Mouse (Mus musculus) Patski (cell line): Measurements from ENCODE around the gene Casp8ap2. TPM values are rescaled to one million over a fixed set of nuclear protein-coding genes. Genes with fewer than 3 reads are reported as not detected.

Experiments used
- ATAC-seq: fragments of 100-300 bp; one replicate; pipeline ENCODE4 v1.8.0; 2021
- CTCF ChIA-PET: fragments of 350-600 bp; sonication (Branson Sonifier 250); formaldehyde crosslinking; loops from one replicate; lab custom pipeline; 2022; ENCODE audit warnings: inconsistent platforms; lab: Charles Lee
- POLR2A ChIA-PET: fragments of 350-600 bp; sonication (Branson Sonifier 250); formaldehyde crosslinking; loops from one replicate; lab custom pipeline; 2022; ENCODE audit warnings: antibody characterized with exemption, inconsistent platforms; lab: Charles Lee
- DNase-seq: peaks from one replicate; pipeline ENCODE4 v3.0.0-alpha.2; 2011; ENCODE audit warnings: low read depth, low spot score
- H3K27me3 ChIP-seq: fragments of 371-371 bp; one replicate; pipeline ENCODE4 v1.5.1; 2021
- CTCF ChIP-seq: fragments of 100-300 bp; IDR thresholded peaks from one replicate; pipeline ENCODE4 v1.5.1; 2021
- in situ Hi-C: fragments of 300-500 bp; cut with MboI; formaldehyde crosslinking; loops from 3 replicates; pipeline ENCODE4 v1.11.1; 2018; ENCODE audit warnings: low pct_unique_long_range_greater_than_20kb, mixed read lengths
- polyA plus RNA-seq: library from polyadenylated mRNA; unstranded; gene quantifications from one replicate; pipeline ENCODE4 v1.2.3, GENCODE M21; 2021

Casp8ap2 gene
- 7.8 TPM for polyA plus RNA-seq

DNA sequence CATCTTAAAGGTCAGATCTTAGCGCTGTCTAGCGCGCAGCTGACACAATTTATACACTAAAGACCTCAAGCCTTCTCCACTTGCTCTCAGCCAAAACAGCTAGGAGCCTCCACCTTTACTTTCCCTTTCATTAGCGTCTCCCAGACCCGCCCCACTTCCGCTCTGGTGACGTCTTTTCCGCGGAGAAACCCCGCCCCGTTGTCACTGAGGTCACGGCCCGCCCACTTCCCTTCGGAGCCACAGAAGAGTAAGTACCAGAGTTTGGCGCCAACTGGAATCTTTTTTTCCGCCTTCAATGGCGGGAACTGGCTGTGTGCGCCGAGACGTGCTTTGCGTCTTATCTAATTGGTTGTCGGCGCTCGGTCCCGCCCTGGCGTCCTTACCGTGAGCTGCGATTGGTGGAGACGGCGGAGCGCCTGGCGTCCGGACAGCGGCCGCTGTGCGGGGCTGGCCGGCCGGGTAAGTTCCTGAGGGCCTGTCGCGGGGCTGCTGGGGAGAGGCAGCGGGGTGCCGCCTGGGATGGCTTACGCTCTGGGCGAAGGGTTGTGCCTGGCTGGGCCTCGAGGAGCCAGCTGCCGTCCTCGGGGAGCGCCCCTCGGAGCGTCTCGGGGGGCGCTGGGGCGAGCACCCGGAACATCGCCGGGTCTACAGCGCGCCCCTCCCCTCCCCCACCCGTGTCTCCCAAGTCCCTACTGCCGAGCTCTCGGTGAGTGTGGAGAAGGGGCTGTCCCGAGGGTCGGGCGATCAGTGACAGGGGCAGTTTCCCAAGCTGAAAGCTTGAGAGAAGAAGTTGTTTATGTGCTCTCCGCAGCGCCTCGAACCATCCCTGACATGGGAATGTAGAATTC lies at the start of gene Casp8ap2:
Casp8ap2 (plus strand) TSS at position 418 of the 848 bp plus-strand sequence.
- ATAC-seq (peak; percentile 100), DNase-seq (peak; percentile 94)
- CTCF ChIA-PET = interaction anchor here (1.2 to 1.4 kb wide), 2 partner anchors 41 to 559 kb away, joined by 3 read pairs; partner anchors contain the start of gene Mdn1
- POLR2A ChIA-PET = interaction anchor here (0.8 kb wide), 1 partner anchor 42 kb away, joined by 4 read pairs; the partner anchor contains the start of gene Mdn1
- TF ChIP-seq CTCF = no peak
- no peaks in the 10 kb centered on the region for H3K27me3 ChIP-seq
- in situ Hi-C loops = loop anchor here (25.0 kb wide), 1 partner anchor 397 kb away; no protein-coding TSS in a partner anchor

DNA sequence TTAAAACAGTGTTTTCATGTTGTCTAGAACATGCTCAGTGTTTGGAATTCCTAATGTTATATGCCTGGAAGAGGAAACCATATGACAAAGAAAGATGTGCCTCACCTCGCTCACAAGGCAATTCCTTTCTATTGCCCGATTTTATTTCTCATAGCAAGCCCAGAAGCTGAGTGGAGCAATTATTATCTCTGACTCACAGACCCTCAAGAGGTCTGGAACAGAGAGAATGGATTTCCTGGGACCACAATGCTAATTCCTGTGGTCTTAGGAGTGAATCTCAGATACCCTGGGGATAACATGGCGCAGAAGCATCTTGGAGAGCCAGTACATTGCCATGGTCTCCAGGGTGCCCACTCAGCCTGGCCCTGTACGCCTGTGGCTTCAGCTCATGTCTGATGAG lies 46.2 kb upstream of the Casp8ap2 start:
- TF ChIP-seq CTCF = no peak
- ChIA-PET POLR2A (no interaction called here), CTCF (no interaction called here)
- H3K27me3 ChIP-seq = no peaks in the 10 kb centered on the region
- in situ Hi-C loops = no loop called here
- ATAC-seq (peak; percentile 54), DNase-seq (peak; percentile 78)

DNA sequence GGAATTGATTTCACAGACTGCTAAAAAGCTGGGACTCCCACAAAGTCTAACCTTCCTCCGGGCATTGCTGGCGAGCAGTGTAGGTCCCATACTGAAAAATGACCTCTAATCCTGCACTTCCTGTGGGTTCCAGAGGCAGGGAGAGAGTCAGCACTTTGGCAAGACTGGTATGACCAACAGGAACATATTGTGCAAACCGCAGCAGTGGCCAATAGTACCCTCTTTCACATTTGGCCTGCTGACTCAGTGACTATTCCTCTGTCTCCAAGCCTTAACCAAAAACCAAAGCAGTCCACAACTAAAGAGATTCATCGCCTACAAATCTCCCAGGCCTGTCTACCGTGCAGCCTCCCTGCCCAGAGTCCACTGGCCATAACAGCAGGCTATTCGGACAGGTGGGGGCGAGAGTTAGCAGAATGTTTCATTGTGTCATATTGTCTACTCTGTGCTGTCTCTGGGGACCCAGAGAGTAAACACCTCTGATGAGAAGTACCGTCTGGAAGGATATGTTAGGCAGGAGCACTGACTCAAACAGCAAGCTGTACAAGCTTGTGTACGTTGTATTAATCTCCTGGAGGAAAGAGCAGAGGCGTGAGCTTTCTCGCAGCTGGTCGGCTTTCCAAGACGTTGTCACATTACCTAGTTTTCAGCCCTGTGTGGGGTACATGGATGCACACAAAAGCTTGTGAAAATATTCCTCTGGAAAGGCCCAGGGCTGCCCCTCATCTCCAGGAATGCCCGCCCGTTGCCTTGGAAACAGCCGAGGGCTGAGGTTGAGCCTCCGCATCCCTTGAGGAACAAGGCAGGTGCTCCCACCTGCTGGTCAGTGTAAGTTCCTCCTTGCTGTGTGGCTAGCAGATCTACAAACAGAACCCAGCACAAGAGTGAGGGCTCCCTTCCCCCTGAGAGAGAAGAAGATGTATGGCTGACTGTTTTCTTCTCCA lies 45.0 kb upstream of the Casp8ap2 start:
- DNase-seq = peak; percentile 77
- CTCF ChIA-PET = interaction anchor here (1.4 kb wide), 1 partner anchor 532 kb away, joined by 4 read pairs; no protein-coding TSS in a partner anchor
- no peaks in the 10 kb centered on the region for H3K27me3 ChIP-seq
- peak; percentile 83 for ATAC-seq
- POLR2A ChIA-PET = interaction anchor here (0.6 to 1.1 kb wide), 2 partner anchors 11 to 319 kb away, joined by 3 read pairs; no protein-coding TSS in a partner anchor
- in situ Hi-C loops = loop anchor here (5.0 to 10.0 kb wide), 2 partner anchors 515 to 598 kb away; no protein-coding TSS in a partner anchor
- TF ChIP-seq CTCF = no peak

- ChIA-PET CTCF (interaction anchor here (1.4 to 1.7 kb wide), 3 partner anchors 320 to 598 kb away, joined by 4 to 11 read pairs (median 5); no protein-coding TSS in a partner anchor), POLR2A (interaction anchor here (0.6 to 1.1 kb wide), 2 partner anchors 10 to 320 kb away, joined by 3 read pairs; no protein-coding TSS in a partner anchor)
- H3K27me3 ChIP-seq = no peaks in the 10 kb centered on the region
- DNase-seq (no peak), ATAC-seq (no peak)
- TF ChIP-seq CTCF = no peak
- in situ Hi-C loops = loop anchor here (5.0 to 10.0 kb wide), 2 partner anchors 516 to 599 kb away; no protein-coding TSS in a partner anchor
Observed at GRCm38 (mm10) chr4:32570939-32571317, 44.3 kb upstream of the Casp8ap2 start.

DNA sequence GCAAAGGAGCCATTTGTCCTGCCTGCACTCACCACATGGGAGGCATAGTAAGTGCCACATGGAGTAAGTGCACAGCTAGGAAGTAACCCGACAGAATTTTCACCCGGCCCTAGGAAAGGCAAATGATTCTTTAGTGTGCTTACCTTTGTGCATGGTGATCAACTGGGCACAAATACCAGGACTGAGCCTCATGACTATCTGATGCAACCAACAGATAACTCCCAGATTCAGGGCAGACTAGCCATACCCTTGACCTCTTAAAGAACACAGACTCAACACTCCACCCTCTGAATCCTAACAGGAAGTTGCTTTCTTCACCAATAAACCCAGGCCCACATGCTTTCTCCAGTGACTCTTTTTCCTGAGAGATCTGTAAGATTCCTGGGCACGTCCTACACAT lies 43.8 kb upstream of the Casp8ap2 start:
- no peak for TF ChIP-seq CTCF
- in situ Hi-C loops = loop anchor here (5.0 to 10.0 kb wide), 2 partner anchors 517 to 599 kb away; no protein-coding TSS in a partner anchor
- no peak for DNase-seq
- ChIA-PET POLR2A (interaction anchor here (0.7 to 1.1 kb wide), 2 partner anchors 10 to 321 kb away, joined by 3 to 4 read pairs; no protein-coding TSS in a partner anchor), CTCF (interaction anchor here (1.2 to 1.9 kb wide), 8 partner anchors 21 to 598 kb away, joined by 3 to 11 read pairs (median 4); no protein-coding TSS in a partner anchor)
- no peaks in the 10 kb centered on the region for H3K27me3 ChIP-seq
- no peak for ATAC-seq

DNA sequence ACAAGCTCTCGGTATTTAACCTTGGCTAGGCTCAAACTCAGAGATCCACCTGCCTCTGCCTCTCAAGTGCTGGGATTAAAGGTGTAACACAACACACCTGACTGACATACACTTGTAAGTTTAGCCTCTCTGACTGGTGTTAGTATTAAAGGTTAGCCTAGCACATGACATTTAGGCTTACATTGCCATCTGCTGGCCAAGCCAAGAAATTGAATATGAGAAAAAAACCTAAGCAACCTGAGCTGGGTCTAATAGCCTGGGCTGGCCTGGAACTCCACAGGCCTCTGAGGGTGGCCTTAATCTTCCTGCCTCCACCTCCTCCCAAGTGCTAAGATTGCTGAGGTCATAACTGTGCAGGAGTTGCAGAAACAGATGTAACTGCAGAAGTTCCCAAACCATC lies 43.1 kb upstream of the Casp8ap2 start:
- CTCF ChIA-PET = interaction anchor here (0.7 to 1.9 kb wide), 11 partner anchors 20 to 599 kb away, joined by 3 to 11 read pairs (median 4); no protein-coding TSS in a partner anchor
- TF ChIP-seq CTCF = peak; percentile 67
- in situ Hi-C loops = loop anchor here (5.0 to 10.0 kb wide), 2 partner anchors 517 to 600 kb away; no protein-coding TSS in a partner anchor
- no peaks in the 10 kb centered on the region for H3K27me3 ChIP-seq
- POLR2A ChIA-PET = interaction anchor here (0.7 kb wide), 1 partner anchor 11 kb away, joined by 4 read pairs; no protein-coding TSS in a partner anchor
- ATAC-seq (peak; percentile 13), DNase-seq (no peak)

DNA sequence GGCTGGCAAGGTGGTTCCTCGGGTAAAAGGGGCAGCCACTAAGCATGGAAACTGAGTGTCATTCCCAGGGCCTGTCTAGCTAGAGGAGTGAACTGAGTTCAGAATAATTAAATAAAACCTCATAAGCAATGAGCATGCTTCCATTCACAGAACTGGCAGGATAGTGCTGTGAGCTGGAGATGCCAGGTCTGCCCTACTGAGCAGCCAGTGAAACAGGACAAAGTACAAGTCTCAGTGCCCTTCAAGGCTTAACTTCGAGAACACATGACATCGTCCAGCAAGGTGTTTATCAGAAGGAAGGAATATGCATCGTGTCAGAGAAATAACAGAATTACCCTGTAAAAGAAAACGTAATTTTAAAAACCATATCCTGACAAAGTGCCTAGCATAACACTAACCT lies 41.7 kb upstream of the Casp8ap2 start:
- TF ChIP-seq CTCF = no peak
- POLR2A ChIA-PET = no interaction called here
- no peak for ATAC-seq
- no peak for DNase-seq
- no peaks in the 10 kb centered on the region for H3K27me3 ChIP-seq
- CTCF ChIA-PET = no interaction called here
- in situ Hi-C loops = loop anchor here (5.0 to 10.0 kb wide), 2 partner anchors 519 to 601 kb away; no protein-coding TSS in a partner anchor

DNA sequence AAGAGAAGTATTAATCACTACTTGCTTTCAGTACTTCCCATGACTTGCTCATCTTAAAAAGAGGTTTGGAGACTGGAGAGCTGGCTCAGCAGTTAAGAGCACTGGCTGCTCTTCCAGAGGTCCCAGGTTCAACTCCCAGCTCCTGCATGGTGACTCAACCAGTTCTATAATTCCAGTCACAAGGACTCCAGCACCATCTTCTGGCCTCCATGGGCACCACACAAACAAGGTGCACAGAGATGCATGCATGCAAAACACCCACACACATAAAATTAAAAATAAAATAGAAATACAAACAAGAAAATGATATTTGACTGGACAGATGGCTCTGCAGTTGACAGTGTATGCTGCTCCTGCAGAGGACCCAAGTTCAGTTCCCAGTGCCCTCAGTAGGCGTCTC lies 40.6 kb upstream of the Casp8ap2 start:
- ATAC-seq (no peak), DNase-seq (no peak)
- CTCF ChIA-PET = interaction anchor here (0.9 kb wide), 1 partner anchor 12 kb away, joined by 3 read pairs; no protein-coding TSS in a partner anchor
- H3K27me3 ChIP-seq = no peaks in the 10 kb centered on the region
- TF ChIP-seq CTCF = no peak
- POLR2A ChIA-PET = no interaction called here
- in situ Hi-C loops = loop anchor here (5.0 to 10.0 kb wide), 2 partner anchors 520 to 602 kb away; no protein-coding TSS in a partner anchor

GRCm38 (mm10) chr4:32575165-32575564 lies 40.1 kb upstream of the Casp8ap2 start:
- POLR2A ChIA-PET = no interaction called here
- DNase-seq (no peak), ATAC-seq (no peak)
- H3K27me3 ChIP-seq = no peaks in the 10 kb centered on the region
- CTCF ChIA-PET = interaction anchor here (0.9 kb wide), 1 partner anchor 11 kb away, joined by 3 read pairs; no protein-coding TSS in a partner anchor
- in situ Hi-C loops = loop anchor here (10.0 kb wide), 1 partner anchor 520 kb away; no protein-coding TSS in a partner anchor
- TF ChIP-seq CTCF = no peak
